Mouse (Mus musculus) lung, embryonic 14.5 days (tissue): ENCODE results near the gene Tmem204. TPM values are rescaled to one million over a fixed set of nuclear protein-coding genes. Genes with fewer than 3 reads are reported as not detected.
A peak's percentile ranks its signal among the peaks of the same experiment; 100 is the strongest.

ENCODE experiments used
- ATAC-seq: fragments of 200-750 bp; cut with Nextera tagmentation; 2 replicates; pipeline ENCODE4 v1.8.0; 2017; ENCODE audit warnings: mild to moderate bottlenecking, moderate TSS enrichment, moderate library complexity; ENCODE audit not compliant: insufficient read depth
- DNase-seq: peaks from one replicate; pipeline ENCODE4 v3.0.0-alpha.2; 2015
- H3K27ac ChIP-seq: fragments of 300-500 bp; sonication (generic); 2 replicates; pipeline ENCODE4 v1.5.1; 2014; ENCODE audit warnings: low read depth, mild to moderate bottlenecking, moderate library complexity
- H3K27me3 ChIP-seq: fragments of 300-500 bp; sonication (generic); 2 replicates; pipeline ENCODE4 v1.6.1; 2014; ENCODE audit warnings: low read length, control low read depth; ENCODE audit not compliant: insufficient read depth
- H3K36me3 ChIP-seq: fragments of 300-500 bp; sonication (generic); 2 replicates; pipeline ENCODE4 v1.6.1; 2014; ENCODE audit warnings: control low read depth; ENCODE audit not compliant: insufficient read depth
- H3K4me1 ChIP-seq: fragments of 300-500 bp; sonication (generic); 2 replicates; pipeline ENCODE4 v1.6.1; 2014; ENCODE audit warnings: antibody characterized with exemption, control low read depth; ENCODE audit not compliant: insufficient read depth
- H3K4me2 ChIP-seq: fragments of 300-500 bp; sonication (generic); 2 replicates; pipeline ENCODE4 v1.6.1; 2014; ENCODE audit warnings: mild to moderate bottlenecking
- H3K4me3 ChIP-seq: fragments of 300-500 bp; sonication (generic); 2 replicates; pipeline ENCODE4 v1.5.1; 2014; ENCODE audit warnings: low read depth, low read length
- H3K9ac ChIP-seq: fragments of 300-500 bp; sonication (generic); 2 replicates; pipeline ENCODE4 v1.6.1; 2014
- H3K9me3 ChIP-seq: fragments of 300-500 bp; sonication (generic); 2 replicates; pipeline ENCODE4 v1.6.1; 2016; ENCODE audit warnings: low read depth, low read length, control low read depth
- CTCF ChIP-seq: IDR thresholded peaks from 2 replicates; pipeline ENCODE4 v1.5.1; 2016; ENCODE audit warnings: antibody characterized with exemption, low read depth
- WGBS: fragments of 180-500 bp; shearing (Covaris S2); extraction: QIAGEN DNeasy Blood & Tissue Kit; methylation state at CpG from one replicate; pipeline ENCODE4 v1.1.7; 2014; 5-methylcytosine and 5-hydroxymethylcytosine counted together
- polyA plus RNA-seq: library from polyadenylated mRNA; unstranded; fragments of >200 nt; fragmentation: Nextera tagmentation; extraction: Ambion mirVana; gene quantifications from 2 replicates; pipeline ENCODE4 v1.2.1, GENCODE M21; 2014

Tmem204 gene
- polyA plus RNA-seq, 1 experiment from 2014 or later, result 65.2 TPM

- WGBS, result 90% methylated on average over 4 of the region's 4 CpGs
Observed at GRCm38 (mm10) chr17:25076906-25077305, 6.5 kb downstream of the Tmem204 start.

GRCm38 (mm10) chr17:25068690-25069089, 14.7 kb downstream of the Tmem204 start:
- Histone ChIP-seq H3K4me1 (peaks cover 7% of the 10 kb centered on the region; the same call in 1 of the 2 replicates), H3K9ac (no peak overlapping the region), H3K27me3 (no peaks in the 10 kb centered on the region), H3K9me3 (no peaks in the 10 kb centered on the region), H3K4me2 (no peak overlapping the region), H3K27ac (peak overlapping the region; percentile 50; the same call in 1 of the 2 replicates), H3K4me3 (no peak overlapping the region), H3K36me3 (peaks cover 58% of the 10 kb centered on the region)
- no peak for TF ChIP-seq CTCF
- DNase-seq (peak; percentile 16), ATAC-seq (no peak)
- 56% methylated on average over 2 of the region's 2 CpGs for WGBS

More at GRCm38 (mm10) chr17:25076906-25077305, 6.5 kb downstream of the Tmem204 start:
- Histone ChIP-seq H3K4me2 (peak overlapping the region; percentile 55), H3K36me3 (0 out of 2 replicates have a peak, but pooled peaks cover 15% of the 10 kb centered on the region), H3K9ac (no peak overlapping the region), H3K27ac (no peak overlapping the region), H3K27me3 (no peaks in the 10 kb centered on the region), H3K9me3 (no peaks in the 10 kb centered on the region), H3K4me3 (peak overlapping the region; percentile 46; the same call in 1 of the 2 replicates), H3K4me1 (peaks cover 25% of the 10 kb centered on the region)
- no peak for TF ChIP-seq CTCF
- DNase-seq (no peak), ATAC-seq (no peak)

GRCm38 (mm10) chr17:25067442-25067851, 15.9 kb downstream of the Tmem204 start:
- Histone ChIP-seq H3K4me2 (0 out of 2 replicates have a peak overlapping the region, but pooled peaks have one; percentile 10), H3K9me3 (no peaks in the 10 kb centered on the region), H3K27ac (peak overlapping the region; percentile 51; the same call in 1 of the 2 replicates), H3K9ac (no peak overlapping the region), H3K27me3 (no peaks in the 10 kb centered on the region), H3K4me3 (no peak overlapping the region), H3K4me1 (peaks cover 7% of the 10 kb centered on the region; the same call in 1 of the 2 replicates), H3K36me3 (peaks cover 68% of the 10 kb centered on the region)
- ATAC-seq, result no peak
- DNase-seq, result peak; percentile 59
- no peak for TF ChIP-seq CTCF
- WGBS, result 52% methylated on average over 8 of the region's 8 CpGs

GRCm38 (mm10) chr17:25066595-25066994, 16.8 kb downstream of the Tmem204 start:
- DNase-seq (no peak), ATAC-seq (no peak)
- no peak overlapping the region for H3K9ac ChIP-seq
- 91% methylated on average over 7 of the region's 7 CpGs for WGBS
- peaks cover 7% of the 10 kb centered on the region; the same call in 1 of the 2 replicates for H3K4me1 ChIP-seq
- no peak overlapping the region for H3K27ac ChIP-seq
- H3K4me2 ChIP-seq, result no peak overlapping the region
- no peaks in the 10 kb centered on the region for H3K27me3 ChIP-seq
- H3K4me3 ChIP-seq, result no peak overlapping the region
- no peak for TF ChIP-seq CTCF
- H3K9me3 ChIP-seq, result no peaks in the 10 kb centered on the region
- H3K36me3 ChIP-seq, result peaks cover 72% of the 10 kb centered on the region

GRCm38 (mm10) chr17:25065189-25065588, 18.2 kb downstream of the Tmem204 start:
- Histone ChIP-seq H3K9ac (no peak overlapping the region), H3K4me3 (no peak overlapping the region), H3K4me2 (no peak overlapping the region), H3K9me3 (no peaks in the 10 kb centered on the region), H3K4me1 (peaks cover 7% of the 10 kb centered on the region; the same call in 1 of the 2 replicates), H3K36me3 (peaks cover 81% of the 10 kb centered on the region), H3K27me3 (no peaks in the 10 kb centered on the region), H3K27ac (no peak overlapping the region)
- DNase-seq (no peak), ATAC-seq (no peak)
- 88% methylated on average over 3 of the region's 3 CpGs for WGBS
- no peak for TF ChIP-seq CTCF

GRCm38 (mm10) chr17:25064351-25064750, 19.0 kb downstream of the Tmem204 start:
- 43% methylated on average over 9 of the region's 9 CpGs for WGBS
- Histone ChIP-seq H3K36me3 (peaks cover 72% of the 10 kb centered on the region), H3K4me1 (peaks cover 7% of the 10 kb centered on the region; the same call in 1 of the 2 replicates), H3K4me3 (no peak overlapping the region), H3K4me2 (no peak overlapping the region), H3K27me3 (no peaks in the 10 kb centered on the region), H3K27ac (peak overlapping the region; percentile 37; the same call in 1 of the 2 replicates), H3K9ac (no peak overlapping the region), H3K9me3 (no peaks in the 10 kb centered on the region)
- ATAC-seq (peak; percentile 67; the same call in 1 of the 2 replicates), DNase-seq (peak; percentile 66)
- 0 out of 2 replicates have a peak, but pooled peaks have one; percentile 7 for TF ChIP-seq CTCF

GRCm38 (mm10) chr17:25063872-25064271, 19.5 kb downstream of the Tmem204 start:
- Histone ChIP-seq H3K4me3 (no peak overlapping the region), H3K27ac (peak overlapping the region; percentile 37; the same call in 1 of the 2 replicates), H3K9ac (no peak overlapping the region), H3K9me3 (no peaks in the 10 kb centered on the region), H3K36me3 (peaks cover 70% of the 10 kb centered on the region), H3K4me2 (no peak overlapping the region), H3K27me3 (no peaks in the 10 kb centered on the region), H3K4me1 (peaks cover 7% of the 10 kb centered on the region; the same call in 1 of the 2 replicates)
- ATAC-seq (peak; percentile 57; the same call in 1 of the 2 replicates), DNase-seq (peak; percentile 54)
- 45% methylated on average over 12 of the region's 12 CpGs for WGBS
- no peak for TF ChIP-seq CTCF
